Mouse (Mus musculus): Measurements from ENCODE around the gene Efcab5.

Efcab5 gene

GRCm38 (mm10) chr11:77188868-77189267 lies at the start of gene Efcab5:
Gene Efcab5 (minus strand): TSS chr11:77188968.
- DNase-seq = no peak

DNA sequence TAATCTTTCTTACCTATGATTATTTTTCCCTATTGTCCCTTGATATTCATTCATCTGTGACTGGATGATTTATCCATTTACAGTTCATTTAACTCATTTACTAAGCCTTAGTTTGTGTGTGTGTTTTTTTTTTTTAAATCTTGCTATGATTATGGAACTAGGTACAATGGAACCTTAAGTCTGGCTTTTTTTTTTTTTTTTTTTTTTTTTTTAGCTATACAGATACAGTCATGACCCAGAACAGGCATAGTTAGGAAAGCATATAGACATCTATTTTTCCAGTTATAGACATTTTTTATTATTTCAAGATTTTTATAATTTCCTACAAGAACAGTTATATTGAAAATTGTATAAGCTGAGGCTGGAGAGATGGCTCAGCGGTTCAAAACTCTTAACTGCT lies 46.5 kb upstream of the Efcab5 start:
- no peak for DNase-seq

- no peak for DNase-seq
Measured at GRCm38 (mm10) chr11:77231514-77231913, 42.7 kb upstream of the Efcab5 start.

DNA sequence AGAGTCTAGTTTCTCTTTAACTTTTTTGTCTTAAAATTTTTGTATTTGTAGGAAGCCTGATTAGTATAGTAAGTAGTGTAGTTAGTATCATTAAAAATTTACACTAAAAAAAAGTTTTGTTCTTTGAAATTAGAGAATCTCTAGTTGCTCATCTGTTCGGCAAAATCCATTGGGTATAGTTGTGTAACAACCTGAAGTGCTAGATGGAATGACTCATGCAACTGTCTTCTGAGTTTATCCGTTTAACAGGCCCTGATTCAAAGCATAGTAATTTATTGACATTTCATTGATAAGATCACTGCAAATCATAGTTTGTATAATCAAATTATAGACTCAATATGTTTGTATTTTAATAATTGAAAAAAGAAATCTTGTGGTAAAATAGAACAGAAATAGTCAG lies 42.0 kb upstream of the Efcab5 start:
- DNase-seq = no peak

DNA sequence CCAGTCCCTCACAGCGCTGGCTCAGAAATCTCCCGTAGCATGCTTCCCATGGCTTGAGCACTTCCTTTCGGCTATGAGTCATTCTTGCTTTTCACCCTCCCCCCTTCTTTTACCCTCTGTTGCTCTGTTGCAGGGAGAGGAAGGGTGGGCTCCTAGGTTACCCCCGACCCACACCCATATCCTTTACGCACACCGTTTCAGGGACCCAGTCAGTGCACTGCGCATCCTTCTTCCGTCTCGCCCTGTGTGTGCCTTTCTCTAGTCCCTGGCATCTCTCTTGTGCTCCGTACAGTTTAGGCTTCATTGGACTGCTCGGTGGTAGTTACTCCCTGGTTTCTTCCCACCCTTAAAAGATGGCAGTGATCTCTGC lies 28.0 kb upstream of the Efcab5 start:
- no peak for DNase-seq

DNA sequence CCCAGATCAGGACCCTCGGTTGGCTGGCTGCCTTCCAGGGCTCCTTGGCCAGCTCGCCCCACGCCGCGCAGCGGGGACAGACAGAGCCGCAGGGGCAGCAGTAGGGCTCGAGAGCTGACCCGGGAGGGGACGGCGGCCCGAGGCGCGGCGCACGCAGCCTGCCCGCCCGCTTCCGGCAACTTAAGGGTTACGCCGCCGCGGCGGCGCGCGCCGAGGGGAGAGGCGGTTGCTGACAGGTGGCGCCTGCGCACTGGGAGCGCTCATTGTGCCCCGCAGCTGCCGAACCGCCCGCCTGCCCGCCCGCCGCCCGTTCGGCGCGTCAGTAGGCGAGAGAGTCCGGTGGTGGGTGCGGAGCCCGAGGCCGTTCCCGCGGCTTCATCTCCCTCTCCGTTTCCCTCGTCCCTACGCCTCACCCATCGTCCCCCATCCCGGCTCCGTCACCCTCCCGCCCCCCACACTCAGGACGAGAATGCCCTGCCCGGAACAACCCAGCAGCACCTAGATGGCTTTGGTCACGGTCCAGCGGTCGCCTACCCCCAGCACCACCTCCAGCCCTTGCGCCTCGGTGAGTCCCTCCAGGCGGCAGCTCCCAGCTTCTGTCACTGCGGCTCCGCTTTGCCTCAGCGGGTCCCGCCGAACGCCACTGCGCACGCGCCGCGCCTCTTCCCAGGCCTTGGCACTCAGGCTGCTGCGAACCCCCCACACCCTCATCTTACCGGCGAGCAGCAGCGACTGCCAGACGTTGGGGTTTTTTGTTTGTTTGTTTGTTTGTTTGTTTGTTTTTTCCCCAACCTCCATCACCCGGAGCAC lies 27.4 kb upstream of the Efcab5 start, which contains the start of gene Ssh2:
Ssh2 (plus strand) TSS at position 337 of the 810 bp plus-strand sequence.
- peak; percentile 82 to 84 for DNase-seq

GRCm38 (mm10) chr11:77215483-77215882 lies 26.7 kb upstream of the Efcab5 start:
- DNase-seq = no peak

- DNase-seq = peak; percentile 77 to 82
Measured at GRCm38 (mm10) chr11:77214755-77215154, 26.0 kb upstream of the Efcab5 start.

DNA sequence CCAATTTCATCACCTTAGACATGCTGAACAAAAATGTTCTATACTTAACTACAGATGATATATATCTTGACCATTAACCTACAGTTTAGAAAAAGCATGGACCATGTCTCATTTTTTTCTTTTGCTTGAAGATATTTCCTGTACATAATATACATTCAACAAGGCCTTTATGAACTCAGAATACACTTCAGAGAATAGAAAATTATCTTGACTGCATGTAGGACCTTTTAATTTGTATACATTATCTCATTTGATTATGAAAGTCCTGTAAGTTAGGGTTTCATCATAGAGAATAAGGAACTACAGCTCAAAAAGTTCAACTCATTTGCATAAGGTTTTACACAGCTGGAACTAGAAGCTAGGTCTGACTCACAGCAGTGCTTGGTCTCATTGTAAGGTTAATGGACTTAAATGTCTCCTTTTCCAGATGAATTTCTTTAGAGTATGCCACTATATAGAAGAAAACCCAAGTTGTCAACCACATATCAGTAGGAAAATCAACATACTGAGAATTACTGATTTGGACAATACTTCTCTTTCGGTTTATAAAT lies 25.4 kb upstream of the Efcab5 start:
- DNase-seq = peak in 1 of 2 experiments; percentile 33

GRCm38 (mm10) chr11:77200703-77201102 lies 11.9 kb upstream of the Efcab5 start:
- no peak for DNase-seq

DNA sequence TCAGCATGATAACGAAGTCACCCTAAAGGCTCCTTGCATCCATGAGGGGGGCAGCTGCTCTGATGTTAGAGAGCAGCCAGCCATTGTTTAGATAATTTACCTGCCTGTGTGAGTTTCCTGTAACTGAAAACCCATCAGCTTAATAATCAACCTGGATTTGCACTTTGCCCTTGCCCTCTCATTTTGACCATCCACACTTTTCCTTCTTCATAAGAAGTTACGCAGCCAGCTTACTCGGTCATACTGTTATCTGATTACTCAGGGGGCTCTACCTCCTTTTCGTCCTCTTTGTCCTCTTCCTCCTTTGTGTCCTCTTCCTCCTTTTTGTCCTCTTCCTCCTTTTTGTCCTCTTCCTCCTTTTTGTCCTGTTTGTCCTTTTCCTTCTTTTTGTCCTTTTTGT lies 10.9 kb upstream of the Efcab5 start:
- no peak for DNase-seq

GRCm38 (mm10) chr11:77196181-77197143 lies 7.7 kb upstream of the Efcab5 start:
- peak; percentile 44 to 50 for DNase-seq

DNA sequence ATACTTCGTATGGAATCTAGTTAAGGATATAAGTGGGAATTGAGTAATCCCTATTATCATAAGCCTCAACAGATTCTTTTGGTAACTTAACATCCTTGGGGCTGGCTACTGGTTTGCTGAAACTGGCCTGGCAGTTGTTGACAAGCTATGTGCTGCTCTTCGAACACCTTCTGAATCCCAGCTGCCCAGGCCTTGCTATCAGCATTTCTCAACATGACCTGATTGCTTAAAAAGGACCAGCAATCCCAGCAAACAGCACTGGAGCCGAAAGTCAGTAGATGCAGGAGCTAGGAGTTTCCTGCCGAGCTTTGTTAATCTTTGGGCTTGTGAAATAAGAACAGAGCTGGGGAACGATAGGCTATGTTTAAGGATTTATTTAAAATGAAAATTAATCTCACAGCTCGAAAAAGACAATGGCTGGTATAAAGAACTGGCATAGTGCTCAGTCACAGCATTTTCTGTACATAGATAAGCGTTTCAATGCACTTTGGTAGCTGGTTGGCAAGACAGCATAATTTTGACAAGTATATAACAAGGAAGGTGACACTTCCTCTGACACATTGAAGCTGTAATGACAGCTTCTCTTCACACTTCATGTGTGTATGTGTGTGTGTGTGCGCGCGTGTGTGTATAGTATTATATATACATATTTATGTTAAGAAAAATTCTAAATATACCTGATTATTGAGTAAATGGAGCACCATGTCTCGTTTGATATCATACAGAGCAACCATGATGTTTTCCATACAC lies 6.8 kb upstream of the Efcab5 start:
- DNase-seq = no peak

GRCm38 (mm10) chr11:77194762-77195161 lies 6.0 kb upstream of the Efcab5 start:
- no peak for DNase-seq

- DNase-seq = no peak
Measured at GRCm38 (mm10) chr11:77193941-77194553, 5.3 kb upstream of the Efcab5 start.

GRCm38 (mm10) chr11:77193410-77193809 lies 4.6 kb upstream of the Efcab5 start:
- no peak for DNase-seq

DNA sequence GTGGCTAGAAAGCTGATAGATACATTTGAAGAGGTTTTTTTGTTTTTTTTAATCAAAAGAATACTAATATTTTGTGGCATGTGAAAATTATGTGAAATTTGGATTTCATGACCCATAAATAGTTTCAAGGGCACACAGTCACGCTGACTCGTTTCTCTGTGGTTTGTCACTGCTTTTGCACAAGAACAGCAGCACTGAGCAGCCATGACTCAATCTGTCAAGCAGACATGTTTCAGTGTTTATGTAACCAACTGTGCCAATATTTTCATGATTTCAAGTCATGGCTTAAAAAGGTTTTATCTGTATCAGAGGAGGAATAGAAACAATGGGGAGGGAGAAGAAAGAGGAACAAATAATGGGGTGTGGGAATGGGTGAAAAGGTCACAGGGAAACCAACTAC lies 3.8 kb downstream of the Efcab5 start:
- no peak for DNase-seq

GRCm38 (mm10) chr11:77182616-77183015 lies 6.2 kb downstream of the Efcab5 start:
- DNase-seq = no peak

GRCm38 (mm10) chr11:77182041-77182440 lies 6.7 kb downstream of the Efcab5 start:
- no peak for DNase-seq

DNA sequence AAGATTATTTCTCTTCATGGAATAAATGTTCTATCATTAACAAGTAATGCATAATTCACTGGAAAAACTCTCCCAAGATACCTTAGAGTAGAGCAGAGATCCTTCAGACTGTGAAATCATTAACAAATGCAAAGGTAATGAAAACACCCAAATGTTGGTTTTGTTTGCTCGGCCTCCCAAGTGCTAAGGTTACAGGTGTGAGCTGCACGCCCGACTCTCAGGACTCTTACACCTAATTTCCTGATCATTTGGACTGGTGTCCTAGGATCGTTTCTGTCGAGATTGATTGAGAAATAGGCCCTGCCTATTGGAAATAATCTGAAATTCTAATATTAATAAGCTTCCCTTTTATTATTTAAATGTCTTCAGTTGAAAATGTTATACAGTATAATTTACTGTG lies 7.2 kb downstream of the Efcab5 start:
- DNase-seq = no peak

DNA sequence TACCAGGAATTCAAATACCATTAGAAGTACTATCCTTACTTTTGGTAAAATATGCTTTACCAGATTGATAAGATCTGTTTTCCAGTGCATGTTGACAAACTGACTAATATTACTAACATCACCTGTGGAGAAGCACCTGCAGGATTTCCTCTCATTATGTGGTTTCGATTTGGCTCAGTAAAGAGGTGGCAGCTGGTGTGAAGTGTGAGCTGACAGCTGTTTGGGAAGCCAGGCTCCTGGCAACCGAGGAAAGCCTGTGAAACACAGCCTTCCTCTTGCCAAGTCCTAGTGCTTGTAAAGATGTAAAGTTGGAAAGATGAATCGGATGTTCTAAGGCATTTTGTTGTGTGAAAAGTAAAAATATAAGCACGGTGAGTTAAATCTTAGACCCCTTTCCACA lies 7.9 kb downstream of the Efcab5 start:
- DNase-seq = no peak

- DNase-seq = no peak
Measured at GRCm38 (mm10) chr11:77179771-77180170, 9.0 kb downstream of the Efcab5 start.
